8 mouse cellular contexts compared by ENCODE assay signal in genomic region chr3:89421002-89421774, GRCm38 (mm10). TPM values are rescaled to one million over a fixed set of nuclear protein-coding genes. Genes with fewer than 3 reads are reported as not detected.
DNase-seq lines count a peak whose midpoint lies in the region; ATAC-seq and TF ChIP-seq lines count a peak whose summit lies in the region.

No protein-coding gene starts in this region.

- no peaks in the 10 kb centered on the region for H3K9me3 ChIP-seq in ES-E14 (ENCODE audit: control insufficient read depth, insufficient read depth, low read depth, low read length)
- no peaks in the 10 kb centered on the region for H3K9me3 ChIP-seq in forebrain, embryonic 16.5 days (ENCODE audit: control insufficient read depth, low read length)

- intact Hi-C loops in heart, postnatal 14 days (cut with DNase I), result no loop called here

- ATAC-seq in forebrain, embryonic 16.5 days, result no peak
- peak; percentile 42 for ATAC-seq in neutrophil, adult 5-6 weeks (ENCODE audit: extremely low read depth, insufficient number of reproducible peaks, low FRiP score, poor library complexity, severe bottlenecking)

- H3K27ac ChIP-seq in ES-E14 (ENCODE audit: insufficient read depth, low read depth, low read length, poor library complexity, severe bottlenecking), result peak overlapping the region; percentile 70
- H3K27ac ChIP-seq in forebrain, embryonic 16.5 days (ENCODE audit: low read length), result no peak overlapping the region
- H3K27ac ChIP-seq in layer of hippocampus, adult 2 months, result peak overlapping the region; percentile 68

- peak overlapping the region; percentile 84 for H3K9ac ChIP-seq in ES-E14 (ENCODE audit: insufficient read depth, low read depth, low read length, poor library complexity, severe bottlenecking)
- H3K9ac ChIP-seq in forebrain, embryonic 16.5 days (replicated peaks; ENCODE audit: low read depth, low read length), result peak overlapping the region; percentile 35

- TF ChIP-seq CTCF in layer of hippocampus, adult 2 months (conservative IDR thresholded peaks at IDR 0.05), result no peak
- TF ChIP-seq CTCF in lung, adult 2 months (IDR thresholded peaks at IDR 0.05; ENCODE audit: insufficient read depth, low read length), result no peak

- DNase-seq in ES-E14 (ENCODE audit: low read depth, low spot score), result no peak
- peak; percentile 64 for DNase-seq in cerebellum, adult 11-12 months
- DNase-seq in heart, postnatal 14 days, result peak; percentile 84
- peak; percentile 57 to 76 for DNase-seq in layer of hippocampus, adult 2 months (ENCODE audit: low spot score in 2 of 2)
- peak; percentile 71 for DNase-seq in lung, adult 2 months
- peak; percentile 88 for DNase-seq in urinary bladder, postnatal 14 days (ENCODE audit: low spot score)

- H3K36me3 ChIP-seq in ES-E14 (ENCODE audit: control insufficient read depth, insufficient read depth, low read length, poor library complexity, severe bottlenecking), result peaks cover 23% of the 10 kb centered on the region
- no peaks in the 10 kb centered on the region for H3K36me3 ChIP-seq in forebrain, embryonic 16.5 days (ENCODE audit: control insufficient read depth, insufficient read depth)

- H3K27me3 ChIP-seq in forebrain, embryonic 16.5 days (replicated peaks; ENCODE audit: control insufficient read depth, insufficient read depth, low read length), result no peaks in the 10 kb centered on the region

- in situ Hi-C loops in ES-E14 (cut with MboI; ENCODE audit: low sequenced_read_pairs in 2 of 2, unreplicated experiment in 2 of 2), result no loop called here

- peak; percentile 80; the same call in 1 of the 2 replicates for TF ChIP-seq POLR2A in lung, adult 2 months (IDR thresholded peaks at IDR 0.05; ENCODE audit: borderline replicate concordance, extremely low read depth, low read depth, low read length)

- peaks cover 22 to 28% of the 10 kb centered on the region in 2 experiments for H3K4me1 ChIP-seq in ES-E14 (ENCODE audit: control insufficient read depth in 2 of 2, insufficient read depth in 2 of 2, low read length in 2 of 2, poor library complexity in 1 of 2)
- H3K4me1 ChIP-seq in forebrain, embryonic 16.5 days (replicated peaks; ENCODE audit: control insufficient read depth, insufficient read depth, low read length), result peaks cover 34% of the 10 kb centered on the region
- peaks cover 3% of the 10 kb centered on the region; the same call in 1 of the 2 replicates for H3K4me1 ChIP-seq in lung, adult 2 months (ENCODE audit: control insufficient read depth, insufficient read depth, low read length)

- peak overlapping the region; percentile 47 for H3K4me2 ChIP-seq in forebrain, embryonic 16.5 days (ENCODE audit: low read length)

- peak overlapping the region; percentile 65 to 80 for H3K4me3 ChIP-seq in ES-E14 (ENCODE audit: insufficient read depth in 1 of 2, low read depth in 1 of 2, low read length in 2 of 2, poor library complexity in 1 of 2, severe bottlenecking in 1 of 2)
- peak overlapping the region; percentile 27 for H3K4me3 ChIP-seq in forebrain, embryonic 16.5 days (replicated peaks; ENCODE audit: low read length)
- peak overlapping the region; percentile 53 for H3K4me3 ChIP-seq in layer of hippocampus, adult 2 months
- peak overlapping the region; percentile 51 for H3K4me3 ChIP-seq in lung, adult 2 months (replicated peaks; ENCODE audit: extremely low read depth, low read depth, low read length)

- WGBS in forebrain, embryonic 16.5 days, result 8% methylated on average over 11 of the region's 11 CpGs
- WGBS in lung, adult 2 months, result 10% methylated on average over 11 of the region's 11 CpGs

TF ChIP-seq in ES-E14, 5 proteins besides CTCF, POLR2A, EP300 and RAD21:
- TF ChIP-seq ZC3H11A (IDR thresholded peaks at IDR 0.05; ENCODE audit: borderline replicate concordance, low read depth, low read length) (no peak), HCFC1 (IDR thresholded peaks at IDR 0.05; ENCODE audit: borderline replicate concordance, insufficient read depth, low read length) (no peak), MAFK (IDR thresholded peaks at IDR 0.05; ENCODE audit: insufficient read depth, low read depth, low read length) (peak; percentile 73), CHD2 (IDR thresholded peaks at IDR 0.05; ENCODE audit: low read depth, low read length) (no peak)

RNA-seq across cellular contexts. Expression of gene Shc1, which starts 2.9 kb away (rescaled TPM):
- 66.9 and 72.0 TPM in 2 replicates for total RNA-seq in ES-E14 (2012; rRNA removed)
- polyA plus RNA-seq in forebrain, embryonic 16.5 days (2015; fragmentation: Nextera tagmentation; extraction: Ambion mirVana), result 14.4 and 17.2 TPM in 2 replicates
- 10 to 100 TPM; 45.0 to 47.5 TPM for total RNA-seq in heart, postnatal 14 days (2021)
- total RNA-seq in layer of hippocampus, adult 2 months (2021), result 10 to 100 TPM; 12.2 to 14.3 TPM
- 69.8 and 84.6 TPM in 2 replicates for polyA plus RNA-seq in lung, adult 2 months (2012; rRNA removed)
- 51.4 and 58.1 TPM in 2 replicates for total RNA-seq in neutrophil, adult 5-6 weeks (2017)

RNA-seq across cellular contexts. Expression of gene Cks1b, which starts 3.0 kb away (rescaled TPM):
- 162 and 190 TPM in 2 replicates for total RNA-seq in ES-E14 (2012; rRNA removed)
- polyA plus RNA-seq in forebrain, embryonic 16.5 days (2015; fragmentation: Nextera tagmentation; extraction: Ambion mirVana), result 139 and 156 TPM in 2 replicates
- total RNA-seq in heart, postnatal 14 days (2021), result 10 to 100 TPM in 1 of 2 experiments, 1 to 10 TPM in 1; 7.9 to 14.4 TPM
- total RNA-seq in layer of hippocampus, adult 2 months (2021), result 1 to 10 TPM; 1.4 to 2.7 TPM
- 6.7 and 11.7 TPM in 2 replicates for polyA plus RNA-seq in lung, adult 2 months (2012; rRNA removed)
- 1.6 and 2.4 TPM in 2 replicates for total RNA-seq in neutrophil, adult 5-6 weeks (2017)

RNA-seq across cellular contexts. Expression of gene Pygo2, which starts 8.8 kb away (rescaled TPM):
- 39.2 and 50.3 TPM in 2 replicates for total RNA-seq in ES-E14 (2012; rRNA removed)
- 40.0 and 43.7 TPM in 2 replicates for polyA plus RNA-seq in forebrain, embryonic 16.5 days (2015; fragmentation: Nextera tagmentation; extraction: Ambion mirVana)
- 10 to 100 TPM; 16.5 to 19.9 TPM for total RNA-seq in heart, postnatal 14 days (2021)
- total RNA-seq in layer of hippocampus, adult 2 months (2021), result 10 to 100 TPM; 55.5 to 61.9 TPM
- 60.6 and 138 TPM in 2 replicates for polyA plus RNA-seq in lung, adult 2 months (2012; rRNA removed)
- 35.8 and 41.4 TPM in 2 replicates for total RNA-seq in neutrophil, adult 5-6 weeks (2017)

RNA-seq across cellular contexts. Expression of gene Flad1, which starts 9.5 kb away (rescaled TPM):
- total RNA-seq in ES-E14 (2012; rRNA removed), result 20.3 and 20.9 TPM in 2 replicates
- 43.6 and 46.7 TPM in 2 replicates for polyA plus RNA-seq in forebrain, embryonic 16.5 days (2015; fragmentation: Nextera tagmentation; extraction: Ambion mirVana)
- total RNA-seq in heart, postnatal 14 days (2021), result 10 to 100 TPM; 44.7 to 46.1 TPM
- 10 to 100 TPM; 37.2 to 39.8 TPM for total RNA-seq in layer of hippocampus, adult 2 months (2021)
- 22.9 and 26.6 TPM in 2 replicates for polyA plus RNA-seq in lung, adult 2 months (2012; rRNA removed)
- 21.1 and 25.6 TPM in 2 replicates for total RNA-seq in neutrophil, adult 5-6 weeks (2017)

RNA-seq across cellular contexts. Expression of gene Pbxip1, which starts 15.3 kb away (rescaled TPM):
- 19.3 and 20.8 TPM in 2 replicates for total RNA-seq in ES-E14 (2012; rRNA removed)
- polyA plus RNA-seq in forebrain, embryonic 16.5 days (2015; fragmentation: Nextera tagmentation; extraction: Ambion mirVana), result 11.1 and 14.4 TPM in 2 replicates
- total RNA-seq in heart, postnatal 14 days (2021), result 10 to 100 TPM; 51.9 to 53.1 TPM
- 10 to 100 TPM; 38.9 to 41.8 TPM for total RNA-seq in layer of hippocampus, adult 2 months (2021)
- polyA plus RNA-seq in lung, adult 2 months (2012; rRNA removed), result 66.2 and 78.1 TPM in 2 replicates
- 196 TPM in 2 replicates for total RNA-seq in neutrophil, adult 5-6 weeks (2017)

Comparison
In these comparisons a context has a peak if more than half of its experiments do, and no peak if none do; other contexts are left out.
1. RNA of gene Cks1b, which starts 3.0 kb away (total RNA-seq): 162 to 190 TPM in ES-E14; 7.9 to 14.4 TPM in heart, postnatal 14 days, 1.4 to 2.7 TPM in layer of hippocampus, adult 2 months and 1.6 to 2.4 TPM in neutrophil, adult 5-6 weeks; every median in the first group is over 10 times any median in the second.
2. Peak in every context shown above with its lines, with median percentiles within 50 percentile points of each other: H3K4me3 ChIP-seq.